Mouse (Mus musculus): Measurements from ENCODE around the gene Rhob. TPM values are rescaled to one million over a fixed set of nuclear protein-coding genes. Genes with fewer than 3 reads are reported as not detected.
A peak's percentile ranks its signal among the peaks of the same experiment; 100 is the strongest.

Gene Rhob
- total RNA-seq (2014; rRNA removed) = 12.8 and 25.2 TPM in 2 replicates
- polyA plus RNA-seq (2012; rRNA removed) = 24.9 and 31.0 TPM in 2 replicates

DNA sequence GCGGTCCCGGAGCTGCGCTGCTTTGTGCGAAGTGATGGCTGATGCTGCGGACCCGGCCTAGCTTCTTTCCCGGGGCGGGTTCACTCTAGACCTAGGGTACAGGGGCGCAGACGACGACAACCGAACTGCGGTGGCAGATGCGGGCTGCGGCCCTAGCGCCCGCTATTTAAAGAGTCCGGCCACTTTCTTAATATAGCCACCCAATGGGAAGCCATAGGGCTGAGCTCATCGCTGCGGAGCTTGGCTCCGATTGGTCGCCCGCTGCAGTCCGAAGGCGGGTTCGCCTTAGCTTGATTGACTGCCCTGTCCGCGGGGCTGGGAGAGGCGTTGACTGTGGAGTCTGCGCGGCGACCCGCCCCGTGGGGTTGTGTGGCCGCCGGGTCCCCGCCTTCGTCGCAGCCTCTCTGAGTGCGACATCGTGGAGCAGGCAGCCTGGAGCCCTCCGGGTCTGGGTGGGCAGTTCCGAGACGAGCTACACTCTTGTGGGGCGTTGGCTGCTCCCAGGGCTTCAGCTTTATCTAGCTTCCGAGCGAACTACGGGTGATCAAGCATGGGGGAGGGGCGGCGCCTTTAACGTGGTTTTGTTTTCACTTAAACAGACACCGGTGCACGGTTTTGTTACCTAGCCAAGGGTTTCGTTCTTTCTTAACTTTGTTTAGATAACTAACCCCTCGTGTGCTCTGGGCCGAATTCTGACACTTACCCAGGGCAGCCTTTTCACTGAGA lies at the start of gene Rhob:
TSS of gene Rhob (minus strand) at position 139 of the 726 bp plus-strand sequence.
- no peaks in the 10 kb centered on the region for H3K27me3 ChIP-seq (ENCODE audit: control insufficient read depth, insufficient read depth, low read length)
- H3K4me3 ChIP-seq (ENCODE audit: insufficient read depth, low read depth, low read length) = peak within 1 kb of the TSS; percentile 80
- H3K79me2 ChIP-seq (ENCODE audit: control insufficient read depth, insufficient read depth, low read length) = peaks cover 13% of the 10 kb centered on the region; the same call in 1 of the 2 replicates
- H3K9ac ChIP-seq (ENCODE audit: low read depth, low read length) = peak within 1 kb of the TSS; percentile 87
- under 1% methylated on average over 56 of the region's 56 CpGs for WGBS
- peak within 1 kb of the TSS; percentile 89 for H3K27ac ChIP-seq (replicated peaks; ENCODE audit: insufficient read depth, low read depth, low read length)
- DNase-seq (ENCODE audit: extremely low read depth, low read depth, low spot score) = peak; percentile 94
- H3K4me1 ChIP-seq (ENCODE audit: control insufficient read depth, insufficient read depth, low read length) = peaks cover 9% of the 10 kb centered on the region
- no peaks in the 10 kb centered on the region for H3K36me3 ChIP-seq (ENCODE audit: control insufficient read depth, insufficient read depth, low read length)
- TF ChIP-seq POLR2A (IDR thresholded peaks at IDR 0.05; ENCODE audit: extremely low read depth, insufficient read depth, low read length) = peak; percentile 99
- TF ChIP-seq CTCF (IDR thresholded peaks at IDR 0.05; ENCODE audit: low read depth, low read length) = no peak

DNA sequence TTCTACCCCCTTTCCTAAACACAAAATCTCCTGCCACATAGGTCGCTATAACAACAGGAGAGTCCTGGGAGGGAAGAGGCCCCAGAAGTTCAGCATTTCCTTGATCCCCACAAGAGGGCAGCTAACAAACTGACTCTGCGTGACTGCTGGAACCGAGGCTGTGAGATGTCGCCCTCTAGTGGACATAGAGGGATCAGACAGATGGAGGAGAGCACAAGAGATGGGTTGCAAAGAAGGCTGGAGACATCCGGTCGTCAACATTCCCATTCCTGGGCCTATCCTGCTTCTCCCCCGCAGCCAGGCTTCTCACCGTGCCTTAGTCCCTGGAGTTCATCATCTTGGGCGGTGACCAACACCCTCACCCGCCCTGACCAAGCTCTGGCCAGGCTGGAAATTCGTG lies 47.5 kb upstream of the Rhob start:
- TF ChIP-seq POLR2A (IDR thresholded peaks at IDR 0.05; ENCODE audit: extremely low read depth, insufficient read depth, low read length) (no peak), CTCF (IDR thresholded peaks at IDR 0.05; ENCODE audit: low read depth, low read length) (peak; percentile 100)
- Histone ChIP-seq H3K9ac (ENCODE audit: low read depth, low read length) (no peak overlapping the region), H3K4me3 (ENCODE audit: insufficient read depth, low read depth, low read length) (no peak overlapping the region), H3K4me1 (ENCODE audit: control insufficient read depth, insufficient read depth, low read length) (peaks cover 4% of the 10 kb centered on the region), H3K27me3 (ENCODE audit: control insufficient read depth, insufficient read depth, low read length) (no peaks in the 10 kb centered on the region), H3K36me3 (ENCODE audit: control insufficient read depth, insufficient read depth, low read length) (no peaks in the 10 kb centered on the region), H3K27ac (replicated peaks; ENCODE audit: insufficient read depth, low read depth, low read length) (no peak overlapping the region), H3K79me2 (ENCODE audit: control insufficient read depth, insufficient read depth, low read length) (no peaks in the 10 kb centered on the region)
- 9% methylated on average over 11 of the region's 11 CpGs for WGBS
- DNase-seq (ENCODE audit: extremely low read depth, low read depth, low spot score) = peak; percentile 83

DNA sequence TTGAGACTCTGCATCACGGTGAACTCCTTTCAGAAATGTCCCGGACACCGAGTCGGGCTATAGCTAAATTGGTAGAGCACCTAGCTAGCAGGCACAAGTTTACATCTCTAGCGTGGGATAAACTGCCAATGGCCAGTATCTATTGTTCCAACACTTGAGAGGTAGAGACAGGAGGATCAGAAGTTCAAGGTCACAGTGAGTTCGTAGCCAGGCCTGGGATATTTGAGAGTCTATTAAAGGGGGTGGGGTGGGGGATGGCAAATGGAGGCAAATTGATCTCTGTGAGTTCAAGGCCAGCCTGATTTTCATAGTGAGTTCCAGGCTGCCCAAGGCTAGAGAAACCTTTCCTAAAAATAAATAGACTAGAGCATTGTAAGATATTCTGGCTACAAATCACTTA lies 47.0 kb upstream of the Rhob start:
- Histone ChIP-seq H3K27me3 (ENCODE audit: control insufficient read depth, insufficient read depth, low read length) (no peaks in the 10 kb centered on the region), H3K4me3 (ENCODE audit: insufficient read depth, low read depth, low read length) (no peak overlapping the region), H3K27ac (replicated peaks; ENCODE audit: insufficient read depth, low read depth, low read length) (no peak overlapping the region), H3K79me2 (ENCODE audit: control insufficient read depth, insufficient read depth, low read length) (no peaks in the 10 kb centered on the region), H3K9ac (ENCODE audit: low read depth, low read length) (no peak overlapping the region), H3K4me1 (ENCODE audit: control insufficient read depth, insufficient read depth, low read length) (peaks cover 4% of the 10 kb centered on the region), H3K36me3 (ENCODE audit: control insufficient read depth, insufficient read depth, low read length) (no peaks in the 10 kb centered on the region)
- WGBS = 70% methylated on average over 6 of the region's 6 CpGs
- no peak for DNase-seq (ENCODE audit: extremely low read depth, low read depth, low spot score)
- TF ChIP-seq CTCF (IDR thresholded peaks at IDR 0.05; ENCODE audit: low read depth, low read length) (no peak), POLR2A (IDR thresholded peaks at IDR 0.05; ENCODE audit: extremely low read depth, insufficient read depth, low read length) (no peak)

DNA sequence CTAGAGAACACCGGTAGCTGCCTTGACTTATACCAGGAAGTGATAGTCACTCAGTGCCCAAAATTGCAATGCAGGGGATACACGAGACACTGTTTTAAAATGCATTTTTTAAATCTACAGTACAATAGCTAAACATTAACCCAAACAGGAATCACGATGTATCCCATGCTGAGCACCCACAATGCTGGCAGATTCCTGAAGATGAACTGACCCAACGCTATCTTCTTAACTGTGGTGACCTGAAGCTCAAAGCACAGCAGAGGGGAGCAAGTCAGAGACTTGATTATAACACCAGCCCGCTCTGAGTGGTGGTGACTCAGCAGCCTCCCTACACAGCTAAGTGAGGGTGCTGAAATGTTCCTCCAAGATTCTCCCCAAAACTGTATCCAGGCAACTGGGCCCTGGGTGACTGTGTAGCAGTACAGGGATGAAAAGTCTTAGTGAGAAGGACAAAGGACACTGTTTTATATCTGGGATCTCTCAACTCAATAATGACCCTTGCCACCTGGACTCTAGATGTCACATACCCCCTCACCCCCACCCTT lies 45.3 kb upstream of the Rhob start:
- Histone ChIP-seq H3K4me1 (ENCODE audit: control insufficient read depth, insufficient read depth, low read length) (peaks cover 2% of the 10 kb centered on the region), H3K4me3 (ENCODE audit: insufficient read depth, low read depth, low read length) (no peak overlapping the region), H3K36me3 (ENCODE audit: control insufficient read depth, insufficient read depth, low read length) (no peaks in the 10 kb centered on the region), H3K27ac (replicated peaks; ENCODE audit: insufficient read depth, low read depth, low read length) (no peak overlapping the region), H3K79me2 (ENCODE audit: control insufficient read depth, insufficient read depth, low read length) (no peaks in the 10 kb centered on the region), H3K27me3 (ENCODE audit: control insufficient read depth, insufficient read depth, low read length) (no peaks in the 10 kb centered on the region), H3K9ac (ENCODE audit: low read depth, low read length) (no peak overlapping the region)
- no peak for TF ChIP-seq CTCF (IDR thresholded peaks at IDR 0.05; ENCODE audit: low read depth, low read length)
- TF ChIP-seq POLR2A (IDR thresholded peaks at IDR 0.05; ENCODE audit: extremely low read depth, insufficient read depth, low read length) = no peak
- DNase-seq (ENCODE audit: extremely low read depth, low read depth, low spot score) = no peak
- 80% methylated on average over 5 of the region's 5 CpGs for WGBS

DNA sequence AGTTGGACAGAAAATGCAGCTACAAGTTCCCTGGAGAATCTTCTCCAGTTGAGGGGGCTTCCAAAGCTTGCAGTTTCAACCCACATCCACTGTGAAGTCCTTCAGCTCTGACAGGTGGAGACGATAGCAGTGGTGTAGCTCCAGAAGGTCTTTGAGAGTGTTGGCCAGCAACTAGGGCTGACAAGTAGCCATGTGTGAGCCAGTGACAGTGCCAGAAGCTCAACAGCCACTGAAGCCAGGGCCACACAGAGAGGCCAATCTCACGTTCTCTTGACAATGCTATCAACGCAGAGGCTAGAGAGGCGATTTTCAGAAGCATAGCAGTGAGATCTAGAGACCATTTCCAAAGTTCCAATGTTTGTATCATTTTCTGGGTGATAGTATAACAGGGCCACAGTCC lies 42.6 kb upstream of the Rhob start:
- TF ChIP-seq CTCF (IDR thresholded peaks at IDR 0.05; ENCODE audit: low read depth, low read length) = no peak
- no peak for TF ChIP-seq POLR2A (IDR thresholded peaks at IDR 0.05; ENCODE audit: extremely low read depth, insufficient read depth, low read length)
- H3K36me3 ChIP-seq (ENCODE audit: control insufficient read depth, insufficient read depth, low read length) = no peaks in the 10 kb centered on the region
- H3K9ac ChIP-seq (ENCODE audit: low read depth, low read length) = no peak overlapping the region
- peaks cover 5% of the 10 kb centered on the region; the same call in 1 of the 2 replicates for H3K4me1 ChIP-seq (ENCODE audit: control insufficient read depth, insufficient read depth, low read length)
- H3K4me3 ChIP-seq (ENCODE audit: insufficient read depth, low read depth, low read length) = no peak overlapping the region
- no peak overlapping the region for H3K27ac ChIP-seq (replicated peaks; ENCODE audit: insufficient read depth, low read depth, low read length)
- no peak for DNase-seq (ENCODE audit: extremely low read depth, low read depth, low spot score)
- H3K79me2 ChIP-seq (ENCODE audit: control insufficient read depth, insufficient read depth, low read length) = no peaks in the 10 kb centered on the region
- no peaks in the 10 kb centered on the region for H3K27me3 ChIP-seq (ENCODE audit: control insufficient read depth, insufficient read depth, low read length)
- WGBS = 88% methylated on average over 4 of the region's 4 CpGs

DNA sequence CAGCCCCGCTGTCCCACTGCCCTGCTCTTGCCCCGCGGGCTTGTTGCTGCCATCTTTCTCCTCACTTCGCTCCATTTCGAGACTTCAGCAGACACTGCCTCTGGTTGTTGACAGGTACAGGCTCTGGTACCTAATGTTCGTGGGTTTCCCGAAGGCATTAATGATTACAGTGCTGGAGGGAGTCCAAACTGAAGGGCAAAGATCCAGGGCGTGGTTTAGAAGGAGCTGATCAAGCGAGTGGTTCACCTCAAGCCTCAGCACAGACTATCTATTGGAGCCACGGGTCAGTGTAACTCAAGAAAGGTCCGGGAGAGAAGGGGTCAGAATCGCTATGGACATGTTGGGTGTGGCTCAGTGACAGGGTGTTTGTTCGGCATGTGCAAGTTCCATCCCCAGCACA lies 39.7 kb upstream of the Rhob start:
- 48% methylated on average over 13 of the region's 13 CpGs for WGBS
- no peak overlapping the region for H3K4me3 ChIP-seq (ENCODE audit: insufficient read depth, low read depth, low read length)

More for the DNA sequence above, 39.7 kb upstream of the Rhob start:
- DNase-seq (ENCODE audit: extremely low read depth, low read depth, low spot score) = peak; percentile 81
- Histone ChIP-seq H3K4me1 (ENCODE audit: control insufficient read depth, insufficient read depth, low read length) (peaks cover 9% of the 10 kb centered on the region; the same call in 1 of the 2 replicates), H3K36me3 (ENCODE audit: control insufficient read depth, insufficient read depth, low read length) (no peaks in the 10 kb centered on the region), H3K27me3 (ENCODE audit: control insufficient read depth, insufficient read depth, low read length) (no peaks in the 10 kb centered on the region), H3K27ac (replicated peaks; ENCODE audit: insufficient read depth, low read depth, low read length) (no peak overlapping the region), H3K79me2 (ENCODE audit: control insufficient read depth, insufficient read depth, low read length) (no peaks in the 10 kb centered on the region), H3K9ac (ENCODE audit: low read depth, low read length) (no peak overlapping the region)
- TF ChIP-seq CTCF (IDR thresholded peaks at IDR 0.05; ENCODE audit: low read depth, low read length) = no peak
- no peak for TF ChIP-seq POLR2A (IDR thresholded peaks at IDR 0.05; ENCODE audit: extremely low read depth, insufficient read depth, low read length)
